Mouse (Mus musculus) hindbrain, embryonic 13.5 days (tissue): ENCODE data around the gene Shb. TPM values are rescaled to one million over a fixed set of nuclear protein-coding genes. Genes with fewer than 3 reads are reported as not detected.

Experiments used
- ATAC-seq: fragments of 200-750 bp; cut with Nextera tagmentation; 2 replicates; pipeline ENCODE4 v1.8.0; 2017; ENCODE audit warnings: moderate TSS enrichment; ENCODE audit not compliant: low FRiP score
- H3K27ac ChIP-seq: fragments of 300-500 bp; sonication (generic); 2 replicates; pipeline ENCODE4 v1.5.1; 2015; ENCODE audit warnings: inconsistent platforms, mild to moderate bottlenecking, moderate library complexity
- H3K27me3 ChIP-seq: fragments of 300-500 bp; sonication (generic); 2 replicates; pipeline ENCODE4 v1.6.1; 2015; ENCODE audit warnings: mild to moderate bottlenecking, inconsistent platforms
- H3K36me3 ChIP-seq: fragments of 300-500 bp; sonication (generic); 2 replicates; pipeline ENCODE4 v1.6.1; 2015; ENCODE audit warnings: mild to moderate bottlenecking, inconsistent platforms
- H3K4me1 ChIP-seq: fragments of 300-500 bp; sonication (generic); replicated peaks from 2 replicates; pipeline ENCODE4 v1.6.1; 2015; ENCODE audit warnings: inconsistent platforms
- H3K4me2 ChIP-seq: fragments of 300-500 bp; sonication (generic); 2 replicates; pipeline ENCODE4 v1.6.1; 2015; ENCODE audit warnings: inconsistent platforms, mild to moderate bottlenecking, moderate library complexity
- H3K4me3 ChIP-seq: fragments of 300-500 bp; sonication (generic); 2 replicates; pipeline ENCODE4 v1.5.1; 2015; ENCODE audit warnings: mild to moderate bottlenecking, inconsistent platforms
- H3K9ac ChIP-seq: fragments of 300-500 bp; sonication (generic); 2 replicates; pipeline ENCODE4 v1.6.1; 2015; ENCODE audit warnings: mild to moderate bottlenecking, inconsistent platforms
- H3K9me3 ChIP-seq: fragments of 300-500 bp; sonication (generic); 2 replicates; pipeline ENCODE4 v1.6.1; 2016; ENCODE audit warnings: inconsistent platforms
- WGBS: fragments of 180-500 bp; shearing (Covaris S2); methylation state at CpG from one replicate; pipeline ENCODE4 v1.1.7; 2015; 5-methylcytosine and 5-hydroxymethylcytosine counted together
- polyA plus RNA-seq: library from polyadenylated mRNA; unstranded; fragments of >200 nt; fragmentation: Nextera tagmentation; extraction: Ambion mirVana; gene quantifications from 2 replicates; pipeline ENCODE4 v1.2.1, GENCODE M21; 2015

The Shb gene
- polyA plus RNA-seq, 1 experiment from 2014 or later = 5.7 TPM

- Histone ChIP-seq H3K4me1 (peaks cover 69% of the 10 kb centered on the region), H3K9ac (no peak overlapping the region), H3K4me2 (no peak overlapping the region), H3K9me3 (no peaks in the 10 kb centered on the region), H3K27ac (peak overlapping the region; percentile 70), H3K27me3 (no peaks in the 10 kb centered on the region), H3K36me3 (no peaks in the 10 kb centered on the region; the same call in 1 of the 2 replicates), H3K4me3 (no peak overlapping the region)
- WGBS = 14% methylated on average over 11 of the region's 11 CpGs
- ATAC-seq = peak; percentile 71
Measured at GRCm38 (mm10) chr4:45473129-45473528, 59.1 kb downstream of the Shb start.

- H3K36me3 ChIP-seq = no peaks in the 10 kb centered on the region; the same call in 1 of the 2 replicates
- no peak overlapping the region for H3K4me3 ChIP-seq
- no peaks in the 10 kb centered on the region for H3K9me3 ChIP-seq
- no peak for ATAC-seq
- no peak overlapping the region for H3K4me2 ChIP-seq
- H3K4me1 ChIP-seq = peaks cover 67% of the 10 kb centered on the region
- no peaks in the 10 kb centered on the region for H3K27me3 ChIP-seq
- 44% methylated on average over 6 of the region's 6 CpGs for WGBS
- no peak overlapping the region for H3K9ac ChIP-seq
- H3K27ac ChIP-seq = peak overlapping the region; percentile 70
Measured at GRCm38 (mm10) chr4:45472706-45473105, 59.6 kb downstream of the Shb start.

GRCm38 (mm10) chr4:45471654-45472556 lies 60.4 kb downstream of the Shb start:
- no peaks in the 10 kb centered on the region; the same call in 1 of the 2 replicates for H3K36me3 ChIP-seq
- H3K4me1 ChIP-seq = peaks cover 67% of the 10 kb centered on the region
- no peak for ATAC-seq
- no peaks in the 10 kb centered on the region for H3K27me3 ChIP-seq
- H3K27ac ChIP-seq = peak overlapping the region; percentile 70
- no peak overlapping the region for H3K9ac ChIP-seq
- no peak overlapping the region for H3K4me3 ChIP-seq
- WGBS = 70% methylated on average over 11 of the region's 11 CpGs
- no peak overlapping the region for H3K4me2 ChIP-seq
- H3K9me3 ChIP-seq = no peaks in the 10 kb centered on the region

- 73% methylated on average over 6 of the region's 6 CpGs for WGBS
- H3K4me2 ChIP-seq = no peak overlapping the region
- no peak overlapping the region for H3K9ac ChIP-seq
- no peaks in the 10 kb centered on the region for H3K27me3 ChIP-seq
- no peak overlapping the region for H3K4me3 ChIP-seq
- no peak overlapping the region for H3K27ac ChIP-seq
- H3K36me3 ChIP-seq = no peaks in the 10 kb centered on the region; the same call in 1 of the 2 replicates
- H3K9me3 ChIP-seq = no peaks in the 10 kb centered on the region
- no peak for ATAC-seq
- peaks cover 55% of the 10 kb centered on the region for H3K4me1 ChIP-seq
Measured at GRCm38 (mm10) chr4:45469057-45469456, 63.2 kb downstream of the Shb start.

- WGBS = 89% methylated on average over 6 of the region's 6 CpGs
- H3K4me1 ChIP-seq = peaks cover 50% of the 10 kb centered on the region
Measured at GRCm38 (mm10) chr4:45468507-45468906, 63.8 kb downstream of the Shb start.

GRCm38 (mm10) chr4:45467115-45467912 lies 65.0 kb downstream of the Shb start:
- Histone ChIP-seq H3K9ac (no peak overlapping the region), H3K36me3 (no peaks in the 10 kb centered on the region; the same call in 1 of the 2 replicates), H3K4me1 (peaks cover 38% of the 10 kb centered on the region), H3K4me3 (no peak overlapping the region), H3K4me2 (no peak overlapping the region), H3K27ac (0 out of 2 replicates have a peak overlapping the region, but pooled peaks have one; percentile 32), H3K9me3 (no peaks in the 10 kb centered on the region), H3K27me3 (no peaks in the 10 kb centered on the region)
- ATAC-seq = no peak
- 65% methylated on average over 12 of the region's 12 CpGs for WGBS

More at GRCm38 (mm10) chr4:45468507-45468906, 63.8 kb downstream of the Shb start:
- Histone ChIP-seq H3K27ac (no peak overlapping the region), H3K27me3 (no peaks in the 10 kb centered on the region), H3K4me2 (no peak overlapping the region), H3K9ac (no peak overlapping the region), H3K4me3 (no peak overlapping the region), H3K9me3 (no peaks in the 10 kb centered on the region), H3K36me3 (no peaks in the 10 kb centered on the region; the same call in 1 of the 2 replicates)
- ATAC-seq = no peak

- H3K4me1 ChIP-seq = peaks cover 34% of the 10 kb centered on the region
- H3K4me3 ChIP-seq = no peak overlapping the region
- H3K27ac ChIP-seq = no peak overlapping the region
- WGBS = 70% methylated on average over 9 of the region's 9 CpGs
- ATAC-seq = no peak
- H3K27me3 ChIP-seq = no peaks in the 10 kb centered on the region
- H3K9me3 ChIP-seq = no peaks in the 10 kb centered on the region
- no peak overlapping the region for H3K9ac ChIP-seq
- no peak overlapping the region for H3K4me2 ChIP-seq
- H3K36me3 ChIP-seq = no peaks in the 10 kb centered on the region
Measured at GRCm38 (mm10) chr4:45464941-45465340, 67.3 kb downstream of the Shb start.

GRCm38 (mm10) chr4:45464528-45464927 lies 67.7 kb downstream of the Shb start:
- ATAC-seq = no peak
- no peaks in the 10 kb centered on the region for H3K27me3 ChIP-seq
- H3K36me3 ChIP-seq = no peaks in the 10 kb centered on the region
- no peaks in the 10 kb centered on the region for H3K9me3 ChIP-seq
- H3K4me1 ChIP-seq = peaks cover 34% of the 10 kb centered on the region
- no peak overlapping the region for H3K4me3 ChIP-seq
- H3K27ac ChIP-seq = no peak overlapping the region
- no peak overlapping the region for H3K4me2 ChIP-seq
- WGBS = 72% methylated on average over 12 of the region's 12 CpGs
- no peak overlapping the region for H3K9ac ChIP-seq

GRCm38 (mm10) chr4:45464123-45464522 lies 68.1 kb downstream of the Shb start:
- Histone ChIP-seq H3K27ac (no peak overlapping the region), H3K27me3 (no peaks in the 10 kb centered on the region), H3K4me3 (no peak overlapping the region), H3K9ac (no peak overlapping the region), H3K4me2 (no peak overlapping the region), H3K9me3 (no peaks in the 10 kb centered on the region), H3K4me1 (peaks cover 34% of the 10 kb centered on the region), H3K36me3 (no peaks in the 10 kb centered on the region)
- 91% methylated on average over 3 of the region's 3 CpGs for WGBS
- ATAC-seq = no peak

- H3K9me3 ChIP-seq = no peaks in the 10 kb centered on the region
- H3K4me1 ChIP-seq = peaks cover 26% of the 10 kb centered on the region
- no peak overlapping the region for H3K9ac ChIP-seq
- WGBS = 92% methylated on average over 5 of the region's 5 CpGs
- no peak overlapping the region for H3K4me3 ChIP-seq
- 0 out of 2 replicates have a peak, but pooled peaks cover 4% of the 10 kb centered on the region for H3K27me3 ChIP-seq
- H3K27ac ChIP-seq = no peak overlapping the region
- H3K36me3 ChIP-seq = peaks cover 5% of the 10 kb centered on the region
- no peak for ATAC-seq
- H3K4me2 ChIP-seq = no peak overlapping the region
Measured at GRCm38 (mm10) chr4:45462628-45463027, 69.6 kb downstream of the Shb start.

GRCm38 (mm10) chr4:45461661-45462060 lies 70.6 kb downstream of the Shb start:
- no peak overlapping the region for H3K9ac ChIP-seq
- H3K36me3 ChIP-seq = peaks cover 14% of the 10 kb centered on the region
- no peak overlapping the region for H3K4me2 ChIP-seq
- 28% methylated on average over 7 of the region's 7 CpGs for whole genome bisulfite sequencing
- H3K4me3 ChIP-seq = no peak overlapping the region
- no peak overlapping the region for H3K27ac ChIP-seq
- H3K27me3 ChIP-seq = 0 out of 2 replicates have a peak, but pooled peaks cover 4% of the 10 kb centered on the region
- no peaks in the 10 kb centered on the region for H3K9me3 ChIP-seq
- no peak for ATAC-seq
- H3K4me1 ChIP-seq = peaks cover 16% of the 10 kb centered on the region

- H3K4me3 ChIP-seq = no peak overlapping the region
- peaks cover 15% of the 10 kb centered on the region for H3K36me3 ChIP-seq
- no peak for ATAC-seq
- H3K27ac ChIP-seq = no peak overlapping the region
- H3K4me2 ChIP-seq = no peak overlapping the region
- H3K9ac ChIP-seq = no peak overlapping the region
- 80% methylated on average over 9 of the region's 9 CpGs for WGBS
- H3K4me1 ChIP-seq = peaks cover 12% of the 10 kb centered on the region
- H3K9me3 ChIP-seq = no peaks in the 10 kb centered on the region
- 0 out of 2 replicates have a peak, but pooled peaks cover 4% of the 10 kb centered on the region for H3K27me3 ChIP-seq
Measured at GRCm38 (mm10) chr4:45459375-45459774, 72.9 kb downstream of the Shb start.
